Mouse (Mus musculus): ENCODE measurements around the gene Snx22. TPM values are rescaled to one million over a fixed set of nuclear protein-coding genes. Genes with fewer than 3 reads are reported as not detected.

Gene Snx22
- polyA plus RNA-seq (2015; fragmentation: Nextera tagmentation; extraction: Ambion mirVana), result 11.2 and 13.1 TPM in 2 replicates

DNA sequence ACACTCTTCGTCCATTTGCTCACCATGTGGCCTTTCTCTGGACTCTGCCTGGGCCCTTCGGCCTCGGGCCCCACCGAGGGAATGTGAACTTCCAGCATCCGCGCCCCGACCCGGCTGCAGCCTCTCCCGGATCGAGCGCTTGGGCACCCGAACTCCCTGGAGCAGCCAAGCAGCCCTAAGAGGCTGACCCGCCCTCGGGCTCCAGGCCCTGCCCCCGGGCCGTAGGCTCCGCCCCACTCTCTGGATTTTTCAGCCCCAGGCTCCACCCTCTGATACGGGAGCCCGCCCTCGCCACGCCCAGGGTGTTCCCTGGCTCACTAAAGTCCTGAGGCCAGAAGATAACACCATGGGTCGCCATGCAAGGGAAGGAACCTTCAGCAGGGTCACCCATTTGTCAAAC, at the start of gene Snx22:
Gene Snx22 (minus strand): TSS at position 137 of the 400 bp plus-strand sequence.
- peak; percentile 89 for ATAC-seq
- H3K4me1 ChIP-seq (ENCODE audit: control insufficient read depth, insufficient read depth, low read length), result peaks cover 9% of the 10 kb centered on the region; the same call in 1 of the 2 replicates
- H3K4me3 ChIP-seq (ENCODE audit: low read depth, low read length), result peak within 1 kb of the TSS; percentile 50
- WGBS, result 2% methylated on average over 22 of the region's 22 CpGs
- H3K27ac ChIP-seq (ENCODE audit: low read length), result no peak within 1 kb of the TSS
- no peaks in the 10 kb centered on the region for H3K9me3 ChIP-seq (replicated peaks; ENCODE audit: control insufficient read depth, low read length, poor library complexity, severe bottlenecking)
- peaks cover 4% of the 10 kb centered on the region for H3K27me3 ChIP-seq (ENCODE audit: control insufficient read depth, insufficient read depth, low read depth, low read length)
- peaks cover 14% of the 10 kb centered on the region for H3K36me3 ChIP-seq (ENCODE audit: control insufficient read depth, insufficient read depth, low read length)
- H3K9ac ChIP-seq (ENCODE audit: low read depth, low read length), result peak within 1 kb of the TSS; percentile 75
- H3K4me2 ChIP-seq (ENCODE audit: low read length), result peak within 1 kb of the TSS; percentile 83

DNA sequence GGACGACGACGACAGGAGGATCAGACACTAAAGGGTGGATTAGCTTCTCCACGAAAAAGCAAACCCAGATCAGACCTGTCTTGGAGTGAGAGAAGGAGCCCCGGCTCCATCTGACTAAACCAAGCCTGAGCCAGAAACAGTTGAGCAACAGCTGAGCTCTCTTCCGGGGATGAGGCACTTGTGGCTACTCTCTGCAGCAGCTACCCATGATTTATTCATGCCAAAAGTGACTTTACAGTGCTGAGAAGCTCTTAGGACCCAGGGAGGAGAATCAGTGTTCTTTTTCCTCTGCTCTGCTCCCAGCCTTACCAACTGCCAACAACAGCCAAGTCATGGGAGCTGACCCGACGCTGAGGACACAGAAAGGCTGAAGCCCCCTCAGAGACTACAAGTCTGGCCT, 47.4 kb upstream of the Snx22 start:
- Histone ChIP-seq H3K4me2 (ENCODE audit: low read length) (no peak overlapping the region), H3K9me3 (replicated peaks; ENCODE audit: control insufficient read depth, low read length, poor library complexity, severe bottlenecking) (no peaks in the 10 kb centered on the region), H3K4me3 (ENCODE audit: low read depth, low read length) (no peak overlapping the region), H3K27ac (ENCODE audit: low read length) (no peak overlapping the region), H3K4me1 (ENCODE audit: control insufficient read depth, insufficient read depth, low read length) (0 out of 2 replicates have a peak, but pooled peaks cover 2% of the 10 kb centered on the region), H3K27me3 (ENCODE audit: control insufficient read depth, insufficient read depth, low read depth, low read length) (no peaks in the 10 kb centered on the region), H3K36me3 (ENCODE audit: control insufficient read depth, insufficient read depth, low read length) (peaks cover 3% of the 10 kb centered on the region; the same call in 1 of the 2 replicates), H3K9ac (ENCODE audit: low read depth, low read length) (no peak overlapping the region)
- no peak for ATAC-seq
- WGBS, result 44% methylated on average over 8 of the region's 8 CpGs

DNA sequence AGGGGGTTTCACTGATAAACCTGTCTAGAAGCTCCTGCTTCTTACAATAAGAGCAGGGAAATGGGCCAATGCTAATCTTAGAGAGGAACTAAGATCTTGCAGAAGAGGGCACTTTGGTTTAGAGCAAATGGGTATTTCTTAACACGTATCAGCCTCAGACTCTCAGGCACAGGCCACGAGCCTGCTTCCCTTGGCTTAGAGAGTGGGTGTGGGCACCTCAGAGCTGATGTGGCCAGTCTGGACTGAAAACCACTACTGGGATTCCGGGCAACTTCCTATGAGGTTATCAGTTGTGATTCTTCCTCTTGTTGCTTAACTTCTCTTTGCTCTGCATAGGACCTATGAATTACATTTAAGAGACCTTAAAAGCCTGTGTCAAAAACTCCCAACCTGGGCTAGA, 44.8 kb upstream of the Snx22 start:
- ATAC-seq, result no peak
- H3K27ac ChIP-seq (ENCODE audit: low read length), result no peak overlapping the region
- WGBS, result 95% methylated on average over 3 of the region's 3 CpGs
- H3K4me1 ChIP-seq (ENCODE audit: control insufficient read depth, insufficient read depth, low read length), result no peaks in the 10 kb centered on the region
- no peak overlapping the region for H3K4me2 ChIP-seq (ENCODE audit: low read length)
- no peak overlapping the region for H3K4me3 ChIP-seq (ENCODE audit: low read depth, low read length)
- H3K9me3 ChIP-seq (replicated peaks; ENCODE audit: control insufficient read depth, low read length, poor library complexity, severe bottlenecking), result no peaks in the 10 kb centered on the region
- no peaks in the 10 kb centered on the region for H3K27me3 ChIP-seq (ENCODE audit: control insufficient read depth, insufficient read depth, low read depth, low read length)
- peaks cover 3% of the 10 kb centered on the region; the same call in 1 of the 2 replicates for H3K36me3 ChIP-seq (ENCODE audit: control insufficient read depth, insufficient read depth, low read length)
- H3K9ac ChIP-seq (ENCODE audit: low read depth, low read length), result no peak overlapping the region

DNA sequence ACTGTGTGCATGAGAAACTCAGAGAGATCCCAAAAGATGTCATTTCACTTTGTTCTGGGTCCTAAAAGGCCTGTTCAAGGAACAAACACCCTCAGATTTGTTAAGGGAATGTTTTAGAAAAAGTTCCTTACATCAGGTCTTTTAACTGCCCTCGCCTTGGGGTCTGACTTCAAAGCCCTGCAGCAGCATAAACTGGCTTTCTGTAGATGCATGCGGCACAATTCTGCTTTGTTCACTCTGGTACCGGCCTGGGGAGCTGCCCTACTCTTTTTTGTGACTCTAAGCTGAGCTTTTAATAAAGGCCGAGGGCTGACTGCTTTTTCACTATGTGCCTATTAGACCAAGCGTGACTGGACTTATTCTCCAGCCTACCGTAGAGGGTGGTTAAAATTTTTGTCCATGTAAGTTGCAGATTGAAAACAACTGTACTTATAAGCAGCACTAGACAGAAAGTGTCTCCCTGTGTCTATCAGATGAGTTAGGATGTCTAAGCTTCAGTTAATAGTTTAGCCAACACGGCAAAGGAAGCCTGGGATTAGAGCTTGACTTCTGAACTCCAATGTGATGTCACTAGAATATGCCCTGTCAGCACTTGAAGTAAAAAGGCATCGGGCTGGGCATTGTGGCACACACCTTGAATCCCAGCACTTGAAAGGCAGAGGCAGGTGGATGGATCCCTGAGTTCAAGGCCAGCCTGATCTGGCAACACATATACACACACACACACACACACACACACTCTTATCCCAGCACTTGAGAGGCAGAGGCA, 41.3 kb upstream of the Snx22 start:
- no peak for ATAC-seq
- Histone ChIP-seq H3K36me3 (ENCODE audit: control insufficient read depth, insufficient read depth, low read length) (peaks cover 11% of the 10 kb centered on the region; the same call in 1 of the 2 replicates), H3K4me1 (ENCODE audit: control insufficient read depth, insufficient read depth, low read length) (no peaks in the 10 kb centered on the region), H3K9me3 (replicated peaks; ENCODE audit: control insufficient read depth, low read length, poor library complexity, severe bottlenecking) (no peaks in the 10 kb centered on the region), H3K27ac (ENCODE audit: low read length) (0 out of 2 replicates have a peak overlapping the region, but pooled peaks have one; percentile 33), H3K27me3 (ENCODE audit: control insufficient read depth, insufficient read depth, low read depth, low read length) (no peaks in the 10 kb centered on the region), H3K9ac (ENCODE audit: low read depth, low read length) (no peak overlapping the region), H3K4me2 (ENCODE audit: low read length) (no peak overlapping the region), H3K4me3 (ENCODE audit: low read depth, low read length) (no peak overlapping the region)
- 17% methylated on average over 8 of the region's 8 CpGs for WGBS

DNA sequence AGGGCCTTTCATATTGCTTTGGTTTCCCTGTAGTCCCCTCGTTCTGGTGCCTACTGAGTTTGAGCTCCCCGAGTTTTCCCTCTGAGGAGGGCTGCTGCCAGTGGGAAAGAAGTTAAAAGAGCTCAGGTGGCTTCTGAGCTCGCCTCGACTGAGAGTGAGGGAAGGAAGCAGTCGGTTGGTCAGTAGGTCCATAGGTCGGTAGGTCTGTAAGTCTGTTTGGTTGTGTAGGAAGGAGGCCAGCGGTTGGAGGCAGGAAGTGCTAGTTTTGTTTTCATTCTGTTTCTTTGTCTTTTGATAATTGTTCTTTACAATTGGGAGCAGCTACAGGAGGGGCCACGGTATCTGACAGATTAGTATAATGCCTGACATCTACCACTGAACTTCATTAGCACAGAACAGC, 40.6 kb upstream of the Snx22 start:
- H3K36me3 ChIP-seq (ENCODE audit: control insufficient read depth, insufficient read depth, low read length), result peaks cover 11% of the 10 kb centered on the region; the same call in 1 of the 2 replicates

DNA sequence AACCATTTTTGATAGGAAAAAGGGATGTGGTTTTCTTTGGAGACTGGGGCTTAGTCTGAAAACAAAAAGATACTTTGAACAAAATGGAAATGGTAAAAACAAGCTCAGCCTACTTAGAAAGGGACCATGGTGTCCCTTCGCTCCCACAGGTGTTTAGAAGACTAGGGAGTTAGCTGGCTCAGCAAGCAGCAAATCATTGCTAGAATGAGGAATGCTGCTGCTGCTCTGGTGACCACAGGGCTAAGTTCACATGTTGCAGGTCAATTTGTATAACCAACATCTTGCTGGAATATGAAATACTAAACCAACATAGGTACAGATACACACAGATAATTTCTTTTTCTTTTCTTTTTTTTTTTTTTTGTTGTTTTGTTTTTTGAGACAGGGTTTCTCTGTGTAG, 40.1 kb upstream of the Snx22 start:
- H3K4me1 ChIP-seq (ENCODE audit: control insufficient read depth, insufficient read depth, low read length), result no peaks in the 10 kb centered on the region
- no peak for ATAC-seq
- H3K9ac ChIP-seq (ENCODE audit: low read depth, low read length), result no peak overlapping the region
- no peak overlapping the region for H3K27ac ChIP-seq (ENCODE audit: low read length)
- no peak overlapping the region for H3K4me2 ChIP-seq (ENCODE audit: low read length)
- peaks cover 16% of the 10 kb centered on the region for H3K36me3 ChIP-seq (ENCODE audit: control insufficient read depth, insufficient read depth, low read length)
- WGBS, result 97% methylated on average over 1 of the region's 1 CpGs
- H3K27me3 ChIP-seq (ENCODE audit: control insufficient read depth, insufficient read depth, low read depth, low read length), result no peaks in the 10 kb centered on the region
- H3K9me3 ChIP-seq (replicated peaks; ENCODE audit: control insufficient read depth, low read length, poor library complexity, severe bottlenecking), result no peaks in the 10 kb centered on the region
- H3K4me3 ChIP-seq (ENCODE audit: low read depth, low read length), result no peak overlapping the region

More for the DNA sequence above, 40.6 kb upstream of the Snx22 start:
- Histone ChIP-seq H3K9me3 (replicated peaks; ENCODE audit: control insufficient read depth, low read length, poor library complexity, severe bottlenecking) (no peaks in the 10 kb centered on the region), H3K27ac (ENCODE audit: low read length) (0 out of 2 replicates have a peak overlapping the region, but pooled peaks have one; percentile 33), H3K27me3 (ENCODE audit: control insufficient read depth, insufficient read depth, low read depth, low read length) (no peaks in the 10 kb centered on the region), H3K4me2 (ENCODE audit: low read length) (no peak overlapping the region), H3K9ac (ENCODE audit: low read depth, low read length) (no peak overlapping the region), H3K4me1 (ENCODE audit: control insufficient read depth, insufficient read depth, low read length) (no peaks in the 10 kb centered on the region), H3K4me3 (ENCODE audit: low read depth, low read length) (no peak overlapping the region)
- no peak for ATAC-seq
- 44% methylated on average over 8 of the region's 8 CpGs for WGBS

DNA sequence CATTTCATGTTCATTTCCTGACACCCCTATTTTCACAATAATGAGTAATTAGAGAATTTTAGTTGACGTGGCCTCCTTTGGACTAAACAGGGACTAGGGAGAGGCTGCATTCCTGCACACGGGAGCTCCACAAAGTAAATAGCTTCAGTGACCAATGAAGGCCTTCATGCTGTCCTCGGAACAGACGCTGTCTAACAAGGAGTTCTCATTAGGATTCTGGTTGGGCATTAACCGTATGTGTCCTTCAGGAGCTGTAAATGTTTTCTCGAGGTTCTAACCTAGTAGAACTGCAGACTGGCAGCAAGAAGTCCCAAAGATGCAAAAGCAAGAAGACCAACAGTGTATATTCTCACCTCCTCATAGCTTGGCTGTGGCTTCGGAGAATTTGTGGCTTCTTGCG, 35.6 kb upstream of the Snx22 start:
- no peak overlapping the region for H3K4me3 ChIP-seq (ENCODE audit: low read depth, low read length)
- peaks cover 33% of the 10 kb centered on the region for H3K36me3 ChIP-seq (ENCODE audit: control insufficient read depth, insufficient read depth, low read length)
- H3K27ac ChIP-seq (ENCODE audit: low read length), result no peak overlapping the region
- H3K4me2 ChIP-seq (ENCODE audit: low read length), result no peak overlapping the region
- ATAC-seq, result no peak
- H3K27me3 ChIP-seq (ENCODE audit: control insufficient read depth, insufficient read depth, low read depth, low read length), result no peaks in the 10 kb centered on the region
- H3K9ac ChIP-seq (ENCODE audit: low read depth, low read length), result no peak overlapping the region
- WGBS, result 91% methylated on average over 8 of the region's 8 CpGs
- H3K9me3 ChIP-seq (replicated peaks; ENCODE audit: control insufficient read depth, low read length, poor library complexity, severe bottlenecking), result no peaks in the 10 kb centered on the region
- no peaks in the 10 kb centered on the region for H3K4me1 ChIP-seq (ENCODE audit: control insufficient read depth, insufficient read depth, low read length)

DNA sequence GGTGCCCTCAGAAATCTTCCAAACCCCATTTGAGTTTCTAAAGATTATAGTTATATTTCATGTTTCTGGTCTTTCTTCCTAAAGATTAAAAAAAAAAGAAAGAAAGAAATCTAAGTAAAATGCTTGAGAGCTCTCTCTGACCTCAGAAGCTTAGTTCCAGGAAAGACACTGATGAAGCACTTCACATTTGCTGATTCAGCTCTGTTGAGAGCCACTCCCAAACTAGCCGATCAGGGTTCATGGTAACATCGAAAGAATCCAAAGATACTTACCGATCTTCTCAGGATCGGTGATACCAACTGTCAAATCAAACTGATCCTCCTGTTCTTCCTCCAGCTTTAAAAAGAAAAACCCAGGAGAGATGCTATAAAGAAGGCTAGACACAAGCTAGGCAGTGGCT, 35.1 kb upstream of the Snx22 start:
- no peaks in the 10 kb centered on the region for H3K4me1 ChIP-seq (ENCODE audit: control insufficient read depth, insufficient read depth, low read length)
- WGBS, result 95% methylated on average over 4 of the region's 4 CpGs
- H3K36me3 ChIP-seq (ENCODE audit: control insufficient read depth, insufficient read depth, low read length), result peaks cover 33% of the 10 kb centered on the region
- H3K27me3 ChIP-seq (ENCODE audit: control insufficient read depth, insufficient read depth, low read depth, low read length), result no peaks in the 10 kb centered on the region
- no peaks in the 10 kb centered on the region for H3K9me3 ChIP-seq (replicated peaks; ENCODE audit: control insufficient read depth, low read length, poor library complexity, severe bottlenecking)
- ATAC-seq, result no peak
- no peak overlapping the region for H3K4me2 ChIP-seq (ENCODE audit: low read length)
- H3K4me3 ChIP-seq (ENCODE audit: low read depth, low read length), result no peak overlapping the region
- H3K27ac ChIP-seq (ENCODE audit: low read length), result no peak overlapping the region
- no peak overlapping the region for H3K9ac ChIP-seq (ENCODE audit: low read depth, low read length)

DNA sequence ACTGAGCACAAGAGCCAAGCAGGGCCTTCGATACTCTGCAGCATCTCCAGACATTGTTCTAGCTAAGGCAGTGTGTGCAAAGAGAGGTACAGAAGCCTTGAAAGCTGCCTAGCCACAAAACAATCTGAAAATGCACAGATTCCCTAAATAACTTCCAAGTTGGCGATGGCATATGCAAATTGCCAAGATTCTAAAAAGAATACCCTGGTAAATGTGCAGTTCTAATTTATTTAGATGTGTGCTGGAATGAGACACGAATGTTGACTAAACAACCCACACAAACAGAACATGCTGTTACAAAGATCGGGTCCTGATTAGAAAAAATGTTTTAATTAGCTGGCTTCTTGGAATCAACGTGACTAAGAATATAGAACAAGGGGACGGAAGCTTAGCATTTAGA, 33.1 kb upstream of the Snx22 start:
- Histone ChIP-seq H3K9ac (ENCODE audit: low read depth, low read length) (no peak overlapping the region), H3K27me3 (ENCODE audit: control insufficient read depth, insufficient read depth, low read depth, low read length) (no peaks in the 10 kb centered on the region), H3K9me3 (replicated peaks; ENCODE audit: control insufficient read depth, low read length, poor library complexity, severe bottlenecking) (no peaks in the 10 kb centered on the region), H3K27ac (ENCODE audit: low read length) (no peak overlapping the region), H3K4me3 (ENCODE audit: low read depth, low read length) (no peak overlapping the region), H3K36me3 (ENCODE audit: control insufficient read depth, insufficient read depth, low read length) (peaks cover 42% of the 10 kb centered on the region), H3K4me1 (ENCODE audit: control insufficient read depth, insufficient read depth, low read length) (no peaks in the 10 kb centered on the region), H3K4me2 (ENCODE audit: low read length) (no peak overlapping the region)
- 93% methylated on average over 6 of the region's 6 CpGs for WGBS
- ATAC-seq, result no peak
